Mouse (Mus musculus) myocyte (in vitro differentiated cells): ENCODE results near the gene Tmsb4x.

Source experiments
- CEBPB ChIP-seq: IDR thresholded peaks from 2 replicates; pipeline ENCODE4 v1.6.1; 2011; ENCODE audit warnings: mild to moderate bottlenecking, moderate library complexity; ENCODE audit not compliant: poor library complexity, insufficient read depth, severe bottlenecking
- E2F4 ChIP-seq: IDR thresholded peaks from one replicate; pipeline ENCODE4 v1.6.1; 2011; ENCODE audit warnings: mild to moderate bottlenecking, control low read depth, moderate library complexity; ENCODE audit not compliant: insufficient read depth
- MAX ChIP-seq: IDR thresholded peaks from one replicate; pipeline ENCODE4 v1.6.1; 2011; ENCODE audit warnings: low read depth, mild to moderate bottlenecking, control low read depth
- MYOD1 ChIP-seq, 3 experiments: IDR thresholded peaks; one replicate each; pipeline ENCODE4 v1.6.1; 2011; ENCODE audit warnings: control low read depth in 2 of 3, low read depth in 2 of 3, mild to moderate bottlenecking in 2 of 3, moderate library complexity in 1 of 3; ENCODE audit not compliant: insufficient read length in 2 of 3, control insufficient read depth in 1 of 3
- MYOG ChIP-seq, 3 experiments: IDR thresholded peaks; one replicate each; pipeline ENCODE4 v1.6.1; 2011; ENCODE audit warnings: control low read depth in 2 of 3, low read depth in 2 of 3, mild to moderate bottlenecking in 2 of 3; ENCODE audit not compliant: insufficient read length in 2 of 3, control insufficient read depth in 1 of 3, insufficient read depth in 1 of 3
- POLR2A ChIP-seq: IDR thresholded peaks from one replicate; pipeline ENCODE4 v1.6.1; 2011; ENCODE audit warnings: low read depth, mild to moderate bottlenecking, control low read depth, moderate library complexity; ENCODE audit not compliant: insufficient read length
- POLR2AphosphoS2 ChIP-seq: IDR thresholded peaks from one replicate; pipeline ENCODE4 v1.6.1; 2011; ENCODE audit warnings: low read depth, control low read depth; ENCODE audit not compliant: insufficient read length
- REST ChIP-seq: IDR thresholded peaks from one replicate; pipeline ENCODE4 v1.6.1; 2011; ENCODE audit warnings: mild to moderate bottlenecking, control low read depth, moderate library complexity; ENCODE audit not compliant: insufficient read depth, insufficient read length
- TCF12 ChIP-seq: IDR thresholded peaks from one replicate; pipeline ENCODE4 v1.6.1; 2011; ENCODE audit warnings: mild to moderate bottlenecking, control low read depth; ENCODE audit not compliant: poor library complexity, insufficient read depth, severe bottlenecking
- USF1 ChIP-seq: IDR thresholded peaks from one replicate; pipeline ENCODE4 v1.6.1; 2011; ENCODE audit warnings: low read depth, mild to moderate bottlenecking, control low read depth, moderate library complexity

DNA sequence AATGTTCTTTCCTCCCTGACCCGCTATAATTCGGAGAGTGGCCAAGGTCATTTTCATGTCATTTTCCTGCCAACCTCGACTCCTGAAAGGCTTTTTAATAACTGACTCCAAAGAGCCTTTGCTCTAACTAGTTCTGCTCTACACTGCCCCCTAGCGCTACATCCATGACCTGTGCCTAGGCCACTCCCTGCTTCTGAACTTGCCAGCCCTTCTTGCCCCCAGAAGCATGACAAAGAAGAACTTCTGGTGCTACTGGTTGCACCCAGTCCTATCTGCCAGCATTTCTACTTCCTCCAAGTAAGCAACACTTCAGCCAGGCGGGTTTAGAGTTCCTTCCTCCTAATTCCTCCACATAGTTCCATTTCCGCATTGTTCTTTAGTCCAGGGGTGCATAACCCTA is 20.1 kb upstream of the Tmsb4x start:
- TF ChIP-seq MAX, result no peak
- TF ChIP-seq TCF12, result no peak
- no peak for TF ChIP-seq USF1
- TF ChIP-seq POLR2A, result no peak
- TF ChIP-seq CEBPB, result no peak
- no peak for TF ChIP-seq MYOD1 (IDR thresholded peaks at IDR 0.05; ENCODE audit: control insufficient read depth in 1 of 3, insufficient read length in 2 of 3, low read depth in 2 of 3)
- no peak for TF ChIP-seq MYOG (IDR thresholded peaks at IDR 0.05; ENCODE audit: control insufficient read depth in 1 of 3, insufficient read depth in 1 of 3, insufficient read length in 2 of 3, low read depth in 2 of 3)
- no peak for TF ChIP-seq POLR2AphosphoS2
- no peak for TF ChIP-seq REST
- TF ChIP-seq E2F4, result no peak
